Mouse (Mus musculus) ES-E14 (cell line): ENCODE data around the gene Tpbg. TPM values are rescaled to one million over a fixed set of nuclear protein-coding genes. Genes with fewer than 3 reads are reported as not detected.
"Not testable (repeated sequence)": the region's sequence is repeated elsewhere in the genome, so short reads cannot be mapped to it uniquely, and the experiment has no call there.

ENCODE experiments used
- DNase-seq: peaks from one replicate; pipeline ENCODE4 v3.0.0-alpha.2; 2013; ENCODE audit warnings: low read depth, low spot score
- H3K27ac ChIP-seq: 2 replicates; pipeline ENCODE4 v1.5.1; 2012; ENCODE audit warnings: low read depth, mild to moderate bottlenecking, low read length, moderate library complexity, mixed read lengths; ENCODE audit not compliant: poor library complexity, insufficient read depth, severe bottlenecking
- H3K36me3 ChIP-seq: 2 replicates; pipeline ENCODE4 v1.6.1; 2012; ENCODE audit warnings: mild to moderate bottlenecking, low read length, moderate library complexity, mixed read lengths; ENCODE audit not compliant: control insufficient read depth, poor library complexity, insufficient read depth, severe bottlenecking
- H3K4me1 ChIP-seq, 2 experiments: fragments of 150-350 bp in 1 of 2; sonication (generic) in 1 of 2; 2 replicates each; pipeline ENCODE4 v1.6.1; 2012; ENCODE audit warnings: low read length in 2 of 2, mild to moderate bottlenecking in 1 of 2, mixed read lengths in 1 of 2; ENCODE audit not compliant: control insufficient read depth in 2 of 2, insufficient read depth in 2 of 2, poor library complexity in 1 of 2
- H3K4me3 ChIP-seq, 2 experiments: fragments of 150-350 bp in 1 of 2; sonication (generic) in 1 of 2; 2 replicates each; pipeline ENCODE4 v1.5.1; 2012; ENCODE audit warnings: low read length in 2 of 2, low read depth in 1 of 2, mild to moderate bottlenecking in 1 of 2, mixed read lengths in 1 of 2; ENCODE audit not compliant: insufficient read depth in 1 of 2, poor library complexity in 1 of 2, severe bottlenecking in 1 of 2
- H3K9ac ChIP-seq: 2 replicates; pipeline ENCODE4 v1.6.1; 2012; ENCODE audit warnings: low read depth, mild to moderate bottlenecking, low read length, mixed read lengths; ENCODE audit not compliant: poor library complexity, insufficient read depth, severe bottlenecking
- H3K9me3 ChIP-seq: fragments of 150-350 bp; sonication (generic); 2 replicates; pipeline ENCODE4 v1.6.1; 2012; ENCODE audit warnings: low read depth, mild to moderate bottlenecking, low read length; ENCODE audit not compliant: control insufficient read depth, insufficient read depth
- CHD2 ChIP-seq: IDR thresholded peaks from 2 replicates; pipeline ENCODE4 v1.6.1; 2014; ENCODE audit warnings: mild to moderate bottlenecking, low read depth, low read length, inconsistent platforms
- HCFC1 ChIP-seq: IDR thresholded peaks from 2 replicates; pipeline ENCODE4 v1.6.1; 2012; ENCODE audit warnings: low read length, inconsistent platforms, borderline replicate concordance; ENCODE audit not compliant: insufficient read depth
- MAFK ChIP-seq: IDR thresholded peaks from 2 replicates; pipeline ENCODE4 v1.6.1; 2014; ENCODE audit warnings: mild to moderate bottlenecking, low read depth, low read length, inconsistent platforms; ENCODE audit not compliant: insufficient read depth
- ZC3H11A ChIP-seq: IDR thresholded peaks from 2 replicates; pipeline ENCODE4 v1.6.1; 2012; ENCODE audit warnings: low read depth, mild to moderate bottlenecking, inconsistent platforms, low read length, borderline replicate concordance
- ZNF384 ChIP-seq: IDR thresholded peaks from 2 replicates; pipeline ENCODE4 v1.6.1; 2012; ENCODE audit warnings: low read depth, low read length, inconsistent platforms
- in situ Hi-C, 2 experiments: fragments of 600-800 bp; cut with MboI; formaldehyde crosslinking; loops; one replicate each; pipeline ENCODE4 v1.15.1; 2025; ENCODE audit warnings: low sequenced_read_pairs in 2 of 2, inconsistent platforms in 1 of 2; ENCODE audit not compliant: unreplicated experiment in 2 of 2
- total RNA-seq: library from RNA; depleted of rRNA; stranded (reverse); fragments of 300-350 nt; gene quantifications from 2 replicates; pipeline ENCODE4 v1.2.3, GENCODE M21; 2012; rRNA removed

Tpbg gene
- 15.4 and 24.7 TPM in 2 replicates for total RNA-seq

- DNase-seq: no peak
- no peak for TF ChIP-seq ZNF384
- no peak for TF ChIP-seq ZC3H11A
- no peak for TF ChIP-seq MAFK
- TF ChIP-seq HCFC1: no peak
- Histone ChIP-seq H3K4me1 (peaks cover 0 to 5% of the 10 kb centered on the region in 2 experiments; a peak in 1 of 4 replicates), H3K36me3 (peaks cover 3% of the 10 kb centered on the region; the same call in 1 of the 2 replicates), H3K27ac (no peak within 1 kb of the TSS), H3K9me3 (no peaks in the 10 kb centered on the region), H3K9ac (peak within 1 kb of the TSS; percentile 65), H3K4me3 (peak within 1 kb of the TSS; percentile 67 to 75)
- in situ Hi-C loops: no loop called here
Observed at GRCm38 (mm10) chr9:85842351-85843011, at the start of gene Tpbg. TSS of gene Tpbg (plus strand) at chr9:85842380.

- H3K4me3 ChIP-seq, H3K9me3 ChIP-seq, H3K4me1 ChIP-seq, H3K27ac ChIP-seq, H3K9ac ChIP-seq, in situ Hi-C loops, DNase-seq, H3K36me3 ChIP-seq: not testable (repeated sequence)
Observed at GRCm38 (mm10) chr9:85801986-85802385, 40.2 kb upstream of the Tpbg start.

GRCm38 (mm10) chr9:85802563-85802962, 39.6 kb upstream of the Tpbg start:
- H3K27ac ChIP-seq: no peak overlapping the region
- in situ Hi-C loops: no loop called here

GRCm38 (mm10) chr9:85806411-85806810, 35.8 kb upstream of the Tpbg start:
- in situ Hi-C loops: no loop called here
- no peaks in the 10 kb centered on the region for H3K36me3 ChIP-seq
- no peak overlapping the region for H3K9ac ChIP-seq
- no peak for DNase-seq
- H3K4me3 ChIP-seq: no peak overlapping the region
- H3K9me3 ChIP-seq: no peaks in the 10 kb centered on the region
- H3K27ac ChIP-seq: no peak overlapping the region
- no peaks in the 10 kb centered on the region for H3K4me1 ChIP-seq
- TF ChIP-seq CHD2: no peak
- no peak for TF ChIP-seq MAFK
- TF ChIP-seq ZC3H11A: no peak
- no peak for TF ChIP-seq ZNF384
- no peak for TF ChIP-seq HCFC1

More at GRCm38 (mm10) chr9:85802563-85802962, 39.6 kb upstream of the Tpbg start:
- DNase-seq: no peak
- no peaks in the 10 kb centered on the region for H3K4me1 ChIP-seq
- H3K9me3 ChIP-seq: no peaks in the 10 kb centered on the region
- H3K9ac ChIP-seq: no peak overlapping the region
- TF ChIP-seq MAFK: no peak
- H3K4me3 ChIP-seq: no peak overlapping the region
- no peaks in the 10 kb centered on the region for H3K36me3 ChIP-seq

- in situ Hi-C loops: no loop called here
- H3K9ac ChIP-seq: no peak overlapping the region
- no peaks in the 10 kb centered on the region for H3K9me3 ChIP-seq
- no peak overlapping the region for H3K4me3 ChIP-seq
- H3K36me3 ChIP-seq: no peaks in the 10 kb centered on the region
- TF ChIP-seq CHD2: no peak
- no peak for TF ChIP-seq HCFC1
- no peak for TF ChIP-seq ZC3H11A
- H3K4me1 ChIP-seq: no peaks in the 10 kb centered on the region
- DNase-seq: no peak
- no peak overlapping the region for H3K27ac ChIP-seq
Observed at GRCm38 (mm10) chr9:85809246-85809645, 32.9 kb upstream of the Tpbg start.
